Mouse (Mus musculus): ENCODE measurements around the gene Pip5k1c.

DNA sequence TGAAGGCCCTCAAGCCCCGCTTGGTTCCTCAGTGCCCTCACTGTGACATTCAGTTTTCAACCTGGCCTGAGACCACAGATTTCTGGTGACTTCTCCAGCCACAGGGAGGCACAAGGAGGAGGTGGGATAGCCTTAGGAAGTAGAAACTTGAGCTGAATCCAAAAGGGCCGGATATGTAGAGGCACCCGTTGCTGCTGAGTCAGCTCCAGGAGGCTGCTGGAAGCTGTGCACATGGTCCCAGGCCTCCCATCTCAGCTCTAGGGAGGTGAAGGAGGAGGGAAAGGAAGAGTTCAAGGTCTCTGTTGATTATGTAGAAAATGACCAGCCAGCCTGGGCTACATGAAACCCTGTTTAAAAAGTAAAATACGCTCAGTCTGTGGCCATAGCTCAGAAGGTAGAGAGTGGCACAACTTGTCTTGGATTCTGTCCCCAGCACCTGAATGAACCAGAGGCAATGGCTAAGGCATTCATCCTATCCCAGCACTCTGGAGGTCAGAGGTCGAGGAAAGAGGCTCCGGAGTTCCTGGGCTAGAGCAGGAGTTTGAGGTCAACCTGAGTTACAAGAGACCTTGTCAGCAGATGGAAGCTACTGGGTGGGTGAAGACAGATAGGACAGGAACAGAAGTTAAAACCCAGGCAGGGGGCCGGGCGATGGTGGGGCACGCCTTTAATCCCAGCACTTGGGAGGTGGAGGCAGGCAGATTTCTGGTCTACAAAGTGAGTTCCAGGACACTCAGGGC lies 62.1 kb downstream of the Pip5k1c start:
- no peak for TF ChIP-seq CTCF (IDR thresholded peaks at IDR 0.05; ENCODE audit: low read depth)
- TF ChIP-seq EP300 (optimal IDR thresholded peaks at IDR 0.05): no peak

All from stomach, postnatal 0 days (tissue).